Mouse (Mus musculus): ENCODE results near the gene Ostn.

Ostn gene

GRCm38 (mm10) chr16:27386850-27387407, 79.6 kb downstream of the Ostn start:
- in situ Hi-C loops (cut with MboI; ENCODE audit: low sequenced_read_pairs): no loop called here

GRCm38 (mm10) chr16:27387634-27388611, 80.6 kb downstream of the Ostn start:
- in situ Hi-C loops (cut with MboI; ENCODE audit: low sequenced_read_pairs): no loop called here

GRCm38 (mm10) chr16:27388761-27389451, 81.6 kb downstream of the Ostn start, which contains the start of gene Ccdc50:
Gene Ccdc50 (plus strand): TSS chr16:27388869.
- in situ Hi-C loops (cut with MboI; ENCODE audit: low sequenced_read_pairs): no loop called here

GRCm38 (mm10) chr16:27389534-27390282, 82.4 kb downstream of the Ostn start:
- in situ Hi-C loops (cut with MboI; ENCODE audit: low sequenced_read_pairs): no loop called here

DNA sequence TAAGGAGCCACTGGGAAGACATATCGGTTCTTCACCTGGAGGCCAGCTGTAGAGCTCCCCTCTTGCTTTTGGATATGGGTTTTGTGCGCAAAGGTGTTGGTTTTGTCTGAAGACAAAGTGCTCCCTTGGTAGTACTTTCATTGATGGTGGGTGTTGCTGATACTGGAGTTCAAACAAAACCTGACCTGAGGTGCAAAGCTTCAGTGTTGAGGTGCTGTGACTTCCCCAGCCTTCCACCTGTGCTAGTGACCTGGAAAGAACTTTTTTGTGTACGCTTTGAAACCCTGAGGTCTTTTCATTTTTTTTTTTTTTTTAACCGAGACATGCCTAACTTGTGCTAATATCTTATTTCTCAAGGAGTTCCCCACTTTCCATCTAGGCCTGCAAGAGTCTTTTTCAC, 83.0 kb downstream of the Ostn start:
- in situ Hi-C loops (cut with MboI; ENCODE audit: low sequenced_read_pairs): no loop called here

- in situ Hi-C loops (cut with MboI; ENCODE audit: low sequenced_read_pairs): no loop called here
Observed at GRCm38 (mm10) chr16:27391845-27392244, 84.6 kb downstream of the Ostn start.

DNA sequence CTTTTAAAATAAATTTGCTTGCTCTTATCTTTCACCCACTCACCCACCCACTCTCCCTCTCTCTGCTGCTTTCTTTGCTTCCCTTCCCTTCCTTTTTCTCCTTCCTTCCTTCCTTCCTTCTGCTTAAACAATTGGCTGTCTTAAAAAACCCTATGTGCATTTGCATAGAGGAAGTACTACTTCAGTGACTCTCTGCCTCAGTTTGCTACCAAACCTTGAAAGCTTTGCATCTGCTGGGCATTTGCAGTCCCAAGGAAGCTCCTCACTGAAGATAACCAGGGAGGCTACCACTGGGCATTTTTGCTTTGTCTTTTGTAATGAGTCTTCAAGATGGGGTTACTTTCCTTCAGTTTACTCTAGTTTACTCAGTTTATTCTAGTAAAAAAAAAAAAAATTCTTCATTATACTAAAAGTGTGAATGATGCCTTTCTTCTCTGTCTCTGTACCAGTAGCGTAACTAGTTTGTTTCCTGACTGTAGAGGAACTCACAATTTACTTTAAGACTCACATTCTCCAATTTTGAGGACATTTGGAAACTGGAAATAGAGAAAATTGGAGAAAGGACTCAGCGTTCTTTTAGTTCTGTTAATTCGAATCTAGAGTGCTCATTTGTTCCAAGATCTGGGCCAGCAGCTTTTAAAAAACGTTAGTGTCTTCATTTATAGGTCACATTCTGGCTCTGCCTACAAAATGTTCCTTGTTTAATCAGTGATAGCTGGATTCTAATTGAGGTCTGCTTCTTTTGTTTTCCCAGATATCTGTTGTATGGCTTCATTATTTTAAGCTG, 88.2 kb downstream of the Ostn start:
- in situ Hi-C loops (cut with MboI; ENCODE audit: low sequenced_read_pairs): no loop called here

- in situ Hi-C loops (cut with MboI; ENCODE audit: low sequenced_read_pairs): no loop called here
Observed at GRCm38 (mm10) chr16:27396951-27397350, 89.7 kb downstream of the Ostn start.

- in situ Hi-C loops (cut with MboI; ENCODE audit: low sequenced_read_pairs): no loop called here
Observed at GRCm38 (mm10) chr16:27399026-27399718, 91.9 kb downstream of the Ostn start.

DNA sequence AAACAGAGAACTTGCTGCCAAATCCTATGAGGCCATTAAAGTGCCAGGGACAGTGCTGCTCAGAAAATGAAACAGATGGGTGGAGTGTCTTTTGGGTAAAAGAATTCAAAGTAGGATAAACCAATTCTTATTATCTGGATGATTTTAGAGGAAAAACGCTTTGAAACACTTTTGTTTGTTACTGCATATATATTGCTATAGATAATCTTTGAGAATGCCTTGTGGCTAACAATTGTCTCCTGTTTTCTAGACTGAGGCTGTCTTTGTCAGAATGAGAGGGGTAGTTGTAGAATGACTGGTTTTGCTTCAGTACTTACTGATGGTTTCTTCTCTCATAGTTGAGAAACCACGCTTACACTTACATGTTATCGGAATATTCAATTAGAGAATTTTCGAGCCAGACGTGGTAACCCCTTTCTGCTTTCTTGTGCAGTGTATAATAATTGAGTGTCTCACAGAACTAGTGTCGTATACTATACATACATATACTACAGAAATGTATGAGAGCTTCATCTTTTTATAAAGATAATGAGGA, 92.5 kb downstream of the Ostn start:
- in situ Hi-C loops (cut with MboI; ENCODE audit: low sequenced_read_pairs): no loop called here
